Mouse (Mus musculus) kidney, adult 2 months (tissue): ENCODE measurements around the gene Rnf216.

Source experiments
- CTCF ChIP-seq: fragments of 200-500 bp; conservative IDR thresholded peaks from 2 replicates; pipeline ENCODE4 v1.5.1; 2011; ENCODE audit warnings: low read depth, mild to moderate bottlenecking, control low read depth, low read length, moderate library complexity, mixed read lengths; ENCODE audit not compliant: insufficient read depth, insufficient read length
- POLR2A ChIP-seq: fragments of 200-500 bp; IDR thresholded peaks from one replicate; pipeline ENCODE4 v1.6.1; 2011; ENCODE audit warnings: low read depth, low read length, control low read depth

DNA sequence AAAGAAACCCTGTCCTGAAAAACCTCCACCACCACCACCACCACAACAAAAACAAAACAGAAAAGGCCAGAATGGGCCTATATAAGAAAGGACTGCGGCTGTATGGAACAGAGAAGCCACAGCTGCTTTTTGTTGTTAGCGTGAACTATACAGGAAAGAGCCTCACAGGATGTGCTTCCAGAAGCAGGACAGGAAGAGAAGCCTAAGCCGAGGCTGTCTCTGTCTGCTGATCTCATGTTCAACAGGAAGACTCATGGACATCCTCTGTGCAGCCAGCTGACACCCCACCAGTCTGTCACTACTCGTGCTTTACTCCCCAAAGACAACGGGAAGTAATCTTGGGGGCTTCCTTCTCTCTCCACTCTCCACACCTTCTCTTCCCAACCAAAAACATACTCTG, 95.4 kb downstream of the Rnf216 start:
- no peak for TF ChIP-seq CTCF
- no peak for TF ChIP-seq POLR2A
